Mouse (Mus musculus) heart, embryonic 13.5 days (tissue): ENCODE measurements at regions not wholly inside any gene's neighbourhood (a gene's known extent, or its start where the extent isn't known, plus 50 kb on each side); places are given as distances from the start of the nearest gene placed in this dataset.

Experiments used
- ATAC-seq: fragments of 200-750 bp; cut with Nextera tagmentation; 2 replicates; pipeline ENCODE4 v1.8.0; 2017; ENCODE audit warnings: moderate TSS enrichment; ENCODE audit not compliant: insufficient number of reproducible peaks, low FRiP score, low TSS enrichment; ENCODE audit errors: extremely low read depth
- H3K27ac ChIP-seq: fragments of 300-500 bp; sonication (generic); replicated peaks from 2 replicates; pipeline ENCODE4 v1.5.1; 2015; ENCODE audit warnings: moderate library complexity, mild to moderate bottlenecking, inconsistent platforms
- H3K27me3 ChIP-seq: fragments of 300-500 bp; sonication (generic); replicated peaks from 2 replicates; pipeline ENCODE4 v1.6.1; 2015; ENCODE audit warnings: mild to moderate bottlenecking, inconsistent platforms
- H3K36me3 ChIP-seq: fragments of 300-500 bp; sonication (generic); 2 replicates; pipeline ENCODE4 v1.6.1; 2015; ENCODE audit warnings: mild to moderate bottlenecking, inconsistent platforms
- H3K4me1 ChIP-seq: fragments of 300-500 bp; sonication (generic); 2 replicates; pipeline ENCODE4 v1.6.1; 2015; ENCODE audit warnings: inconsistent platforms
- H3K4me2 ChIP-seq: fragments of 300-500 bp; sonication (generic); 2 replicates; pipeline ENCODE4 v1.6.1; 2015; ENCODE audit warnings: inconsistent platforms, mild to moderate bottlenecking, moderate library complexity
- H3K4me3 ChIP-seq: fragments of 300-500 bp; sonication (generic); 2 replicates; pipeline ENCODE4 v1.5.1; 2015; ENCODE audit warnings: moderate library complexity, mild to moderate bottlenecking, inconsistent platforms
- H3K9ac ChIP-seq: fragments of 300-500 bp; sonication (generic); 2 replicates; pipeline ENCODE4 v1.6.1; 2015; ENCODE audit warnings: inconsistent platforms, mild to moderate bottlenecking, moderate library complexity
- H3K9me3 ChIP-seq: fragments of 300-500 bp; sonication (generic); 2 replicates; pipeline ENCODE4 v1.6.1; 2016; ENCODE audit warnings: inconsistent platforms
- WGBS: fragments of 180-500 bp; shearing (Covaris S2); methylation state at CpG from one replicate; pipeline ENCODE4 v1.1.7; 2015; ENCODE audit warnings: mixed read lengths; 5-methylcytosine and 5-hydroxymethylcytosine counted together

- Histone ChIP-seq H3K36me3 (no peaks in the 10 kb centered on the region), H3K27ac (no peak overlapping the region), H3K27me3 (no peaks in the 10 kb centered on the region), H3K4me1 (no peaks in the 10 kb centered on the region), H3K4me2 (no peak overlapping the region), H3K9ac (no peak overlapping the region), H3K9me3 (no peaks in the 10 kb centered on the region), H3K4me3 (no peak overlapping the region)
- 90% methylated on average over 3 of the region's 3 CpGs for WGBS
- no peak for ATAC-seq
Observed at GRCm38 (mm10) chr8:7721880-7722279, 939.2 kb downstream of the Efnb2 start.

DNA sequence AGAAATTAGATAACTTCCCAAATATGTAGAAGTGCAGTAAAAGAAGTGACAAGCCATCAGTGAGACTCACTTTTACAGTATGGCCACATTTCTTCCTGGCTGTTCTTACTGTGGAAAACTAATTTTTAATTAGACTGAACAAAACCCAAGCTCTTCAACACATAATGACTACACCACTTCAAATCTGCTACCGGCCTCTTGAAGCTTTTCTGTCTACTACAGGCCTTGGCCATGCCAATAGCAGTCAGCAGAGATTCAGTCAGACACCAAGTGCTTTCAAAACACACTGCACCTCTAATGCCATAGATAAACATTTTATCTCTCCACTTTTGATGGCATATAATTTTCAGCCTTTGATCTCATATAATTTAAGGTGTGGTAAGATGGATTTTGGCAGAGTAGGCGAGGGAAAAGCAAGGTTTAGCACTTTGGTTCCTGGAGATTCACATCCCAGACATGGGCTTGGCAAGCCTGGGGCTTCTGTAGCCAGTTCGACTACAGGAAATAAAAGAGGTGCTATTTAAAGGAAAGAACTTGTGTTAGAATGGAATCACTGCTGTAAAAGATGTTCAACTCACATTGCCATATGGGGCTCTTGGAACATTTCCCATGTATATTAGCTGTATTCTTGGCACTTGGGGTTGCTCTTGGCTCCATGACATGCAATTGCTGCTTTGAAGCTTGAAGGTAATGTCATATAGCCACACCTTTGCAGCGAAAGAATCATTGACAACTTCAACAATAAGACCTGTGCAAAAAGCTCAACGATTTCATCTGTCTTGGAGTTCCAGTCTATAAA, 941.9 kb downstream of the Efnb2 start:
- 68% methylated on average over 5 of the region's 5 CpGs for WGBS
- Histone ChIP-seq H3K36me3 (no peaks in the 10 kb centered on the region), H3K9ac (no peak overlapping the region), H3K9me3 (no peaks in the 10 kb centered on the region), H3K4me3 (no peak overlapping the region), H3K27ac (no peak overlapping the region), H3K27me3 (no peaks in the 10 kb centered on the region), H3K4me2 (no peak overlapping the region), H3K4me1 (no peaks in the 10 kb centered on the region)
- no peak for ATAC-seq

DNA sequence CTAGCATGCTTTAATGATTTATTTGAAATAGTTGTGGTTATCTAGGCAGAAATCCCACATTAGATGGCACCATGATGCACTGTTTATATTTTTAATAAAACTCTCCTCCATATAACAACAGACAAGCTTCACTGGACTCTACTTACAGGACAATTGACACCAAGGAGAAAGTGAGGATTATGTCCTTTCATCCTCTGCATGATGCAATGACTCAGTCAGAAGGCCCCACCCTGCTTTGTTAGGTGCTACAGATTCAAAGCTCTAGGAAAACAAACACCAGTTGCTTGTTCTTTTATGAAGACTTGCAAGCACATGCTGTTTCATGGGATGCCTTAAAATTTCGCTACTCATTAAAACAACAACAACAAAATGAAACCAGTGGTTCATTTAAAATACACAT, 950.3 kb downstream of the Efnb2 start:
- Histone ChIP-seq H3K4me2 (no peak overlapping the region), H3K27ac (no peak overlapping the region), H3K4me1 (no peaks in the 10 kb centered on the region), H3K36me3 (no peaks in the 10 kb centered on the region), H3K27me3 (no peaks in the 10 kb centered on the region), H3K9me3 (no peaks in the 10 kb centered on the region), H3K4me3 (no peak overlapping the region), H3K9ac (no peak overlapping the region)
- no peak for ATAC-seq
- WGBS, result 71% methylated on average over 1 of the region's 1 CpGs

DNA sequence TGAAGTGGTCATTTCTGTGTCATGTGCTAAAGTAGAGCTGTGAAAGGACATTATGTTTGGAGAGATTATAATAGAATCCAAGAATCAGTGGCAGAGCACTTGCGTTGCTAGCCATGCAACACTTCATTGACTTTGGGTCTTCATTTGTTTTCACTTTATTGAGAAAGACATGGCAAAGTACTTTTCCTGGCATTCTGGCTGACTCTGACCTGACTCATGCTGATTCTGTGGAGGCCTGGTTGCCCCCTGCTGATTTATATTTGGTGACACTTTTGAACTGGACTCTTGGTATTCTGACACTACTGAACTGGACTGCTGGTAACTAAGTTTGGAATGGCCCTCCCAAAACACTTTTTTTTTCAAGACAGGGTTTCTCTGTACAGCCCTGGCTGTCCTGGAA, 951.6 kb downstream of the Efnb2 start:
- ATAC-seq, result no peak
- Histone ChIP-seq H3K9me3 (no peaks in the 10 kb centered on the region), H3K9ac (no peak overlapping the region), H3K36me3 (no peaks in the 10 kb centered on the region), H3K27me3 (no peaks in the 10 kb centered on the region), H3K27ac (no peak overlapping the region), H3K4me2 (no peak overlapping the region), H3K4me1 (no peaks in the 10 kb centered on the region), H3K4me3 (no peak overlapping the region)
- 92% methylated on average over 1 of the region's 1 CpGs for WGBS

- Histone ChIP-seq H3K4me3 (no peak overlapping the region), H3K4me1 (no peaks in the 10 kb centered on the region), H3K36me3 (no peaks in the 10 kb centered on the region), H3K27ac (no peak overlapping the region), H3K4me2 (no peak overlapping the region), H3K9ac (no peak overlapping the region), H3K9me3 (no peaks in the 10 kb centered on the region), H3K27me3 (no peaks in the 10 kb centered on the region)
- WGBS, result 70% methylated on average over 2 of the region's 2 CpGs
- ATAC-seq, result no peak
Observed at GRCm38 (mm10) chr8:7691355-7691996, 969.6 kb downstream of the Efnb2 start.

- H3K4me3 ChIP-seq, result no peak overlapping the region
- no peak for ATAC-seq
- H3K4me1 ChIP-seq, result no peaks in the 10 kb centered on the region
- H3K4me2 ChIP-seq, result no peak overlapping the region
- H3K27me3 ChIP-seq, result no peaks in the 10 kb centered on the region
- H3K36me3 ChIP-seq, result no peaks in the 10 kb centered on the region
- H3K9me3 ChIP-seq, result no peaks in the 10 kb centered on the region
- no peak overlapping the region for H3K27ac ChIP-seq
- no peak overlapping the region for H3K9ac ChIP-seq
Observed at GRCm38 (mm10) chr8:7653804-7654203, 1007.2 kb downstream of the Efnb2 start.
